Comparison of ENCODE assay signal across 10 mouse cellular contexts in genomic region chr12:112664124-112664523, GRCm38 (mm10). TPM values are rescaled to one million over a fixed set of nuclear protein-coding genes. Genes with fewer than 3 reads are reported as not detected.
DNase-seq lines count a peak whose midpoint lies in the region; ATAC-seq lines count a peak whose summit lies in the region.
"Had no signal": no experiment of that assay in that cellular context is flagged by ENCODE, and none has a peak within 500 bp of the region (broad histone marks: within the 10 kb centered on the region; RNA-seq: fewer than 3 reads in every experiment).

No protein-coding gene starts in this region.

- DNase-seq in heart, postnatal 36 days, result no peak
- no peak for DNase-seq in embryonic facial prominence, embryonic 10.5 days (ENCODE audit: low spot score)
- peak; percentile 44 for DNase-seq in hindbrain, embryonic 10.5 days (ENCODE audit: low spot score)
- no peak for DNase-seq in MN1 (ENCODE audit: low spot score)
- no peak for DNase-seq in frontal cortex, postnatal 36 days (ENCODE audit: low spot score in 2 of 2)
- DNase-seq in spleen, adult 12 weeks (ENCODE audit: low spot score), result no peak
- DNase-seq: kidney, postnatal 4 days had no signal

- peak overlapping the region; percentile 88 for H3K27ac ChIP-seq in heart, embryonic 12.5 days (ENCODE audit: poor library complexity, severe bottlenecking)
- peak overlapping the region; percentile 74 for H3K27ac ChIP-seq in embryonic facial prominence, embryonic 10.5 days (replicated peaks)
- H3K27ac ChIP-seq in hindbrain, embryonic 10.5 days, result peak overlapping the region; percentile 89
- H3K27ac ChIP-seq in midbrain, embryonic 13.5 days, result peak overlapping the region; percentile 94

- peaks cover 91% of the 10 kb centered on the region for H3K36me3 ChIP-seq in heart, embryonic 12.5 days
- peaks cover 100% of the 10 kb centered on the region for H3K36me3 ChIP-seq in embryonic facial prominence, embryonic 10.5 days (replicated peaks)
- H3K36me3 ChIP-seq in hindbrain, embryonic 10.5 days, result peaks cover 100% of the 10 kb centered on the region
- peaks cover 73% of the 10 kb centered on the region for H3K36me3 ChIP-seq in midbrain, embryonic 13.5 days

- H3K27me3 ChIP-seq in heart, embryonic 12.5 days (replicated peaks), result no peaks in the 10 kb centered on the region
- no peaks in the 10 kb centered on the region for H3K27me3 ChIP-seq in embryonic facial prominence, embryonic 10.5 days (replicated peaks; ENCODE audit: low read depth, poor library complexity, severe bottlenecking)
- H3K27me3 ChIP-seq in hindbrain, embryonic 10.5 days (ENCODE audit: insufficient read depth, poor library complexity, severe bottlenecking), result no peaks in the 10 kb centered on the region
- H3K27me3 ChIP-seq in midbrain, embryonic 13.5 days, result no peaks in the 10 kb centered on the region

- WGBS in heart, embryonic 12.5 days, result 47% methylated on average over 2 of the region's 2 CpGs
- WGBS in embryonic facial prominence, embryonic 10.5 days, result 64% methylated on average over 2 of the region's 2 CpGs
- 43% methylated on average over 2 of the region's 2 CpGs for WGBS in hindbrain, embryonic 10.5 days
- WGBS in midbrain, embryonic 13.5 days, result 16% methylated on average over 2 of the region's 2 CpGs

- no peaks in the 10 kb centered on the region for H3K9me3 ChIP-seq in heart, embryonic 12.5 days (replicated peaks)
- no peaks in the 10 kb centered on the region for H3K9me3 ChIP-seq in embryonic facial prominence, embryonic 10.5 days
- H3K9me3 ChIP-seq in hindbrain, embryonic 10.5 days, result no peaks in the 10 kb centered on the region
- H3K9me3 ChIP-seq in midbrain, embryonic 13.5 days, result no peaks in the 10 kb centered on the region

- peaks cover 100% of the 10 kb centered on the region for H3K4me1 ChIP-seq in heart, embryonic 12.5 days (replicated peaks)
- peaks cover 67% of the 10 kb centered on the region for H3K4me1 ChIP-seq in embryonic facial prominence, embryonic 10.5 days
- peaks cover 89% of the 10 kb centered on the region for H3K4me1 ChIP-seq in hindbrain, embryonic 10.5 days (replicated peaks)
- peaks cover 95% of the 10 kb centered on the region for H3K4me1 ChIP-seq in midbrain, embryonic 13.5 days (replicated peaks)

- no peak for ATAC-seq in heart, embryonic 12.5 days (ENCODE audit: insufficient number of reproducible peaks, low FRiP score)
- ATAC-seq in midbrain, embryonic 13.5 days, result peak; percentile 59

- peak overlapping the region; percentile 33; the same call in 1 of the 2 replicates for H3K9ac ChIP-seq in heart, embryonic 12.5 days
- H3K9ac ChIP-seq in midbrain, embryonic 13.5 days (replicated peaks), result peak overlapping the region; percentile 48

- intact Hi-C loops in heart, postnatal 36 days (cut with DNase I), result no loop called here

- H3K4me2 ChIP-seq in heart, embryonic 12.5 days, result no peak overlapping the region
- peak overlapping the region; percentile 35 for H3K4me2 ChIP-seq in midbrain, embryonic 13.5 days (replicated peaks)

- H3K4me3 ChIP-seq in heart, embryonic 12.5 days, result no peak overlapping the region
- H3K4me3 ChIP-seq in embryonic facial prominence, embryonic 10.5 days, result no peak overlapping the region
- H3K4me3 ChIP-seq in hindbrain, embryonic 10.5 days, result peak overlapping the region; percentile 10; the same call in 1 of the 2 replicates
- H3K4me3 ChIP-seq in midbrain, embryonic 13.5 days (replicated peaks), result no peak overlapping the region
- H3K4me3 ChIP-seq: erythroblast, embryonic 14.5 days had no signal

RNA-seq across cellular contexts. Expression of gene Akt1, which starts 10.6 kb away (rescaled TPM):
- 180 and 184 TPM in 2 replicates for polyA plus RNA-seq in heart, embryonic 12.5 days (2016; fragmentation: Nextera tagmentation; extraction: Ambion mirVana)
- 100 to 1,000 TPM; 184 to 212 TPM for total RNA-seq in heart, postnatal 36 days (2021)
- polyA plus RNA-seq in embryonic facial prominence, embryonic 10.5 days (2016; fragmentation: Nextera tagmentation; extraction: Ambion mirVana), result 47.0 and 53.4 TPM in 2 replicates
- 50.9 and 56.8 TPM in 2 replicates for polyA plus RNA-seq in hindbrain, embryonic 10.5 days (2016; fragmentation: Nextera tagmentation; extraction: Ambion mirVana)
- 55.9 and 61.1 TPM in 2 replicates for polyA plus RNA-seq in midbrain, embryonic 13.5 days (2015; fragmentation: Nextera tagmentation; extraction: Ambion mirVana)

RNA-seq across cellular contexts. Expression of gene Zbtb42, which starts 14.5 kb away (rescaled TPM):
- polyA plus RNA-seq in heart, embryonic 12.5 days (2016; fragmentation: Nextera tagmentation; extraction: Ambion mirVana), result 4.7 and 6.4 TPM in 2 replicates
- 1 to 10 TPM; 4.7 to 5.7 TPM for total RNA-seq in heart, postnatal 36 days (2021)
- polyA plus RNA-seq in embryonic facial prominence, embryonic 10.5 days (2016; fragmentation: Nextera tagmentation; extraction: Ambion mirVana), result 4.3 and 4.5 TPM in 2 replicates
- 7.1 and 10.9 TPM in 2 replicates for polyA plus RNA-seq in hindbrain, embryonic 10.5 days (2016; fragmentation: Nextera tagmentation; extraction: Ambion mirVana)
- polyA plus RNA-seq in midbrain, embryonic 13.5 days (2015; fragmentation: Nextera tagmentation; extraction: Ambion mirVana), result 2.8 and 3.3 TPM in 2 replicates

RNA-seq across cellular contexts. Expression of gene Siva1, which starts 19.6 kb away (rescaled TPM):
- polyA plus RNA-seq in heart, embryonic 12.5 days (2016; fragmentation: Nextera tagmentation; extraction: Ambion mirVana), result 99.4 and 116 TPM in 2 replicates
- 10 to 100 TPM; 29.4 to 31.0 TPM for total RNA-seq in heart, postnatal 36 days (2021)
- 332 TPM in 2 replicates for polyA plus RNA-seq in embryonic facial prominence, embryonic 10.5 days (2016; fragmentation: Nextera tagmentation; extraction: Ambion mirVana)
- polyA plus RNA-seq in hindbrain, embryonic 10.5 days (2016; fragmentation: Nextera tagmentation; extraction: Ambion mirVana), result 281 and 334 TPM in 2 replicates
- polyA plus RNA-seq in midbrain, embryonic 13.5 days (2015; fragmentation: Nextera tagmentation; extraction: Ambion mirVana), result 83.0 and 96.5 TPM in 2 replicates

RNA-seq across cellular contexts. Expression of gene Adssl1, which starts 44.3 kb away (rescaled TPM):
- polyA plus RNA-seq in heart, embryonic 12.5 days (2016; fragmentation: Nextera tagmentation; extraction: Ambion mirVana), result 81.7 and 86.4 TPM in 2 replicates
- 100 to 1,000 TPM; 162 to 165 TPM for total RNA-seq in heart, postnatal 36 days (2021)
- 4.0 and 4.3 TPM in 2 replicates for polyA plus RNA-seq in embryonic facial prominence, embryonic 10.5 days (2016; fragmentation: Nextera tagmentation; extraction: Ambion mirVana)
- polyA plus RNA-seq in hindbrain, embryonic 10.5 days (2016; fragmentation: Nextera tagmentation; extraction: Ambion mirVana), result 3.7 and 5.5 TPM in 2 replicates
- polyA plus RNA-seq in midbrain, embryonic 13.5 days (2015; fragmentation: Nextera tagmentation; extraction: Ambion mirVana), result 1.1 and 1.5 TPM in 2 replicates

RNA-seq across cellular contexts. Expression of gene Cep170b, which starts 56.1 kb away (rescaled TPM):
- polyA plus RNA-seq in heart, embryonic 12.5 days (2016; fragmentation: Nextera tagmentation; extraction: Ambion mirVana), result 7.0 and 7.3 TPM in 2 replicates
- total RNA-seq in heart, postnatal 36 days (2021), result 10 to 100 TPM in 1 of 2 experiments, 1 to 10 TPM in 1; 9.2 to 11.3 TPM
- 9.7 and 10.6 TPM in 2 replicates for polyA plus RNA-seq in embryonic facial prominence, embryonic 10.5 days (2016; fragmentation: Nextera tagmentation; extraction: Ambion mirVana)
- 6.7 and 8.7 TPM in 2 replicates for polyA plus RNA-seq in hindbrain, embryonic 10.5 days (2016; fragmentation: Nextera tagmentation; extraction: Ambion mirVana)
- 20.2 and 22.0 TPM in 2 replicates for polyA plus RNA-seq in midbrain, embryonic 13.5 days (2015; fragmentation: Nextera tagmentation; extraction: Ambion mirVana)
